Mouse (Mus musculus) cerebellum, postnatal 36 days (tissue): ENCODE results near the gene Plxdc2.
"Not testable (repeated sequence)": the region's sequence is repeated elsewhere in the genome, so short reads cannot be mapped to it uniquely, and the experiment has no call there.

Experiments used
- DNase-seq, 2 experiments: peaks; one replicate each; pipeline ENCODE4 v3.0.0; 2021 to 2022; ENCODE audit warnings: mixed read lengths in 2 of 2

Plxdc2 gene

DNA sequence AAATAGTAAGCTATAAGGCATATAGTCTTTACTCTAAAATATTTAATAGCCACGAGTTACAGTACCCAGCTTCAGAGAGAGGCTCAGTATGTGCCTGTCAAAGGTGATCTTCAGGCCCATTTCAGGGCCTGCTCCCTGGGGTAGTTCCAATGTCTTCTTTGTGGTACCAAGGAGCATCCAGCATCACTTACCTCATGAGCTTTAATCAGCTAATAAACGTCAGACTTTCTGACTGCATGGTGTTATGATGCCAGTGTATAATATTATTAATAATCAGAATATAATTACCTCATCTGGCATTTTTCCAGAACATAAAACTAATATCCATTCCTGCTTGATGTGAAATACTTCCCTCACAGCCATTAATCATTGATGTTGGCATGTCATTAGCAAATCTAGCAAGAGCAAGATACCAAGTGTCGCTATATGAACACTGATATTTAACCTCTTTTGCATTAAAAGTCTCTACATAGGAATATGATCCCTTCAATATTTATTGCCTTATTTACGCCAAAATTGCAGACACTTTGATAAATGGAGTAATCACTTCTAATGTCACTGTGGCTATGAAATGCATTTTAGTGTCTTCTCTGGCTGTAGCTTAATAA is 393.3 kb downstream of the Plxdc2 start:
- DNase-seq = no peak

DNA sequence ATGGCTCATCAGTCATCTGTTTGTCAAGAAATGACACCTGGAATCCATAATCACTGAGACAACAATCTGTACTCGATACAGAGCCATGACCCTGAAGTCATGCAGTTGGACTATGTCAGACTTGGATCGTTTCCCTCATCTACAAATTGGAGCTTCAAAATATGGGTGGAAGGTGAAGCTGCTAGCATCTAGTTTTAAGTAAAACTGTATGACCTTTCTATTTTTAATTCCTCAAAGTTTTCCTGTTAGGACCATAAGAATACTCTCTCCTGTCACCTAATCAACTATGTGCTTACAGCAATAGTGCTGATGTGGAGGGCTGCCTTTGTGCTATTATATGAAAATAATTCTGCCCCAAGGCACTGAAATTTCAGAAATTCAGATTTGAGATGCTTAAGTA is 401.1 kb downstream of the Plxdc2 start:
- DNase-seq = no peak

DNA sequence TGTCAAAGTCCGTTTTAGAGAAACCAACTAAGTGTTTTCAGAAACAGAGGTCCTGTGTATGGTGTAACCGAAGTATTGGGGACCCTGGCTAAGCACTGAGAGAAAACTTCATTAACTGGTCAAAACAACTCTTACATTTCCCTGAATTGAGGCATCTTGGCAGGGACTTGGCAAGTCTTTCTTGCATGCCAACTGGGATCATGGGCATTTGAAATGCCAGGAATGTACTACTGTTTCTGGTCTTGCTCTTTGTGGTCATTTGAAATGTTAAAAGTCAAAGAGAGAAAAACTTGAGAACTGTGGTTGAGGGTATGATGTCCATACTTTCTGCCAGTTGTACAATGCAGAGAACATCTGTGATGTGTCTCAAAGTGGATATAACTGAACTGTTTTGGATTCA is 403.7 kb downstream of the Plxdc2 start:
- DNase-seq = no peak

DNA sequence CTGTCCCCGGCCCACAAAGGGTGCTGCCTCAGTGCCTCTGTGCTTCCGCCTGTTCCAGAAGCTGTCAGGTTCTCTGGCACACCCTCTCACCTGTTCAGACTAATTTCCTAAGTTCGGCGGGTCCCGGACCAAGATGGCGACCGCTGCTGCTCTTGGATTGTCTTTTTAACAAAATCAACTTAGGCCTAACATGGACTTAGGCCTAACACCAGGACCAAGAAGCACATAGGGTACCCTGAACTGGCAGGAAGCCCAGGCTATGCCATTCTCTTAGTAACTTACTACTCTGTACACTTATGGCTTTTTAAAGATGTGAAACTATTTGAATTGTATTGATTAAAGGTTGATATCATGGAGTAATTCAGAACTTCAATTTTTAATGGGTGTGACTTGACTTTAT is 413.0 kb downstream of the Plxdc2 start:
- DNase-seq = not testable (repeated sequence)

DNA sequence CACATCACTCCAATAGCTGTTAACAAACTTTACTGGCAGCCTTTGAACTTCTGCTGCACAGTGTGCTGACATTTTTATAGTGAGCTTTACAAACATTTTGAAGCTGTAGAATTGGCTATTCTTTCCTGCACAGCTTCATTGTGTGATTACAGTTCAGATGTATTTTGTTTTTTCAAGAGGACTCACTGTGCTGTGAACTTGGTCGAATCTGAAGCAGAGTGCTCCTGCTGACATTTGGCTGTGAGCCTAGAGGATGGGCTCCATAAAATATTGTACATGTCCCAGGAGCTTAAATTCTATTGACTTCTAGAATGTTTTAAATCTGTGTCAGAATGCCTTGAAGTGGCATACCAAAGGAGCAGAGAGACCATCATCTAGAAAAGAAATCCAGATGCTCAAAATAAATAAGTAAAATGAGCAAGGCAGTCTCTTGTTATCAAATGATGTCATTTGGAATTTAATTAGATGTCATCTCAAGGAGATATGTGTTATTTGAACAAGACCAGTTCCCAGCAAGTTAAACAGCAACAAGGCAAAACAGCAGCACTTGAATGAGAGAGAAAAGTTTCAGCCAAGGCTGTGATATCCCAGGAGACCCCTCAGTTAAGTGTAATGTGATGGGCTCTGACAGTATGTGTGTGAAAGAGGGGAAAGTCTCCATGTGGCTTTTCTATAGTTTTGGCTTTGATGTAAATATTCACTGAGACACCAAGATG is 417.5 kb downstream of the Plxdc2 start:
- DNase-seq = no peak

DNA sequence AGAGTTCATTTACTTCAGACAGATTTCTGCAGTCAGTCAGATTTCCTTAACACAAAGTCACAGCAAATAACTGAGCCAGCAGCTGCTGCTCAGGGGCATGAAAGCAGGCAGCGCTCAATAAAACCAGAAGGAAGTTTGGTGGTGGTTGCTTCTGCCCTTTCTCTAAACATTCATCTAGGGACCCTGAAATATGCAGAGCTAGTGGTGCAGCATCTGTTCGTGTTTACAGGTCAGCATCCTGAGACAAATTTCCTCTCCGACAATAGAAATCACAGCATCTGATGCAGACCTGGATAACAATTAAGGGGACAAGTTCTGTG is 418.0 kb downstream of the Plxdc2 start:
- no peak for DNase-seq

DNA sequence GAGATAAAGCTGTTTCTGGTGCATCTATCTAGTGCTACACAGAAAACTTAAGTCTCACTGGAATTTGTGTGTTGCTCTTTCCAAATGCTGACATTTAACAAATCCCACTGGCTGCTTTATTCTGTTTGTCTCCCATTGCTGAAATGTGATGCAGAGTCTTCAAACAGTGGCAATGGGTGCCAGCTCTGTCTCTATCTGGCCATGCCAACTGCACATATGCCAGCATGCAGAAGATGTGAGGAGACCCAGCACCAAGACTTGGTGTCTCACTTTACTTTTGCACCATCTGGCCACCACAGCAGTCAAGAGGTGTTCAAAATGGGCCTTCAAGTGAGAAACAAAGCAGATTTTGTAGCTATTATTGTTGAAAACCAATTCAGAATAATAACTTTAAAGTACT is 439.2 kb downstream of the Plxdc2 start:
- DNase-seq = no peak
